Mouse (Mus musculus): ENCODE results near the gene Poc1b. TPM values are rescaled to one million over a fixed set of nuclear protein-coding genes. Genes with fewer than 3 reads are reported as not detected.

Gene Poc1b
- polyA plus RNA-seq (2014; fragmentation: Nextera tagmentation; extraction: Ambion mirVana), result 10.0 and 14.9 TPM in 2 replicates

- Histone ChIP-seq H3K36me3 (ENCODE audit: control insufficient read depth, insufficient read depth, low read length) (peaks cover 16% of the 10 kb centered on the region), H3K27ac (replicated peaks; ENCODE audit: low read depth, low read length) (peak within 1 kb of the TSS; percentile 91), H3K9ac (replicated peaks; ENCODE audit: low read length) (peak within 1 kb of the TSS; percentile 90), H3K4me1 (ENCODE audit: control insufficient read depth, insufficient read depth, low read length) (peaks cover 10% of the 10 kb centered on the region), H3K4me3 (replicated peaks; ENCODE audit: low read depth, low read length) (peak within 1 kb of the TSS; percentile 92), H3K4me2 (ENCODE audit: low read length) (peak within 1 kb of the TSS; percentile 93), H3K27me3 (ENCODE audit: control insufficient read depth, insufficient read depth, low read length) (no peaks in the 10 kb centered on the region), H3K9me3 (ENCODE audit: control insufficient read depth, low read length) (no peaks in the 10 kb centered on the region)
- DNase-seq, result peak; percentile 96
- ATAC-seq (ENCODE audit: low FRiP score, low TSS enrichment), result peak; percentile 96
- under 1% methylated on average over 106 of the region's 106 CpGs for WGBS
Measured at GRCm38 (mm10) chr10:99106703-99107631, at the start of gene Poc1b. Poc1b (plus strand) TSS chr10:99107036.

DNA sequence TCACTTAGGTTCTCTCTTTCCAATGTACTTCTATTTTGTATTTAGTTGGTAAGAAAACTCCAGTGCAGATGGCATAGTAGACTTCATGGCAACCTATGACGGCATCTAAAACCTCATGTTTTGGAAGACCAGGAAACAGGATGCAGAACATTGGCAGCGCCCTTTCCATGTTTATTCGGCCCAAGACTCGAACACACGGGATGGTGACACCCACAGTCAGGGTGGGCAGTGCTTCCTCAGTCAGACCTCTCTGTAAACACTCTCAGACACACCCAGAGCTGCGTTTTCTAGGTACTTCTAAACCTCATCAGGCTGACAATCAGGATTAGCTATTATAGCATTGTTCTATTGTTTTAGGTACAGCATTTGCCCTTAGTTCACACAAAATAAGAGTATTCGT is 46.2 kb upstream of the Poc1b start:
- Histone ChIP-seq H3K9ac (replicated peaks; ENCODE audit: low read length) (no peak overlapping the region), H3K4me3 (replicated peaks; ENCODE audit: low read depth, low read length) (no peak overlapping the region), H3K4me2 (ENCODE audit: low read length) (no peak overlapping the region), H3K36me3 (ENCODE audit: control insufficient read depth, insufficient read depth, low read length) (no peaks in the 10 kb centered on the region), H3K27me3 (ENCODE audit: control insufficient read depth, insufficient read depth, low read length) (no peaks in the 10 kb centered on the region), H3K9me3 (ENCODE audit: control insufficient read depth, low read length) (no peaks in the 10 kb centered on the region), H3K27ac (replicated peaks; ENCODE audit: low read depth, low read length) (no peak overlapping the region), H3K4me1 (ENCODE audit: control insufficient read depth, insufficient read depth, low read length) (no peaks in the 10 kb centered on the region)
- WGBS, result 94% methylated on average over 7 of the region's 7 CpGs
- DNase-seq (no peak), ATAC-seq (ENCODE audit: low FRiP score, low TSS enrichment) (no peak)

DNA sequence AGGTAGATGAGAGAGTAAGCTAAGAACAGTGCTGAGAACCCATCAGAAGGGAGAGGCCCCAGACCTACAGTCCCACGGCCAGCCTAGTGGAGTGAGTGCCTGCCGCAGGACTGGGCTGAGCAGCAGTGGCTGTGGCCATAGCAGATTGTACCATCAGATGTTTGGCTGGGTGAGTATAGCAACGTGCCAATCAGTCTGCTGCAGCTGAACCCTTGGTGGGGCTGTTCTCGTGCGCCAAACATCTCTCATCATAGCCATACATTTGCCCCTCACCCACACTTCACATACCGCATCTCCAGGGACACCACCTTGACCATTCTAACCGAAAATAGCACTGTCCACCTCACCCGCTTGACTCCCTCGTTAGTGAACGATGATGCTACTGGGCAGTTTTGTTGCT is 45.4 kb upstream of the Poc1b start:
- Histone ChIP-seq H3K4me1 (ENCODE audit: control insufficient read depth, insufficient read depth, low read length) (no peaks in the 10 kb centered on the region), H3K4me3 (replicated peaks; ENCODE audit: low read depth, low read length) (no peak overlapping the region), H3K27ac (replicated peaks; ENCODE audit: low read depth, low read length) (no peak overlapping the region), H3K9ac (replicated peaks; ENCODE audit: low read length) (no peak overlapping the region), H3K9me3 (ENCODE audit: control insufficient read depth, low read length) (no peaks in the 10 kb centered on the region), H3K4me2 (ENCODE audit: low read length) (no peak overlapping the region), H3K36me3 (ENCODE audit: control insufficient read depth, insufficient read depth, low read length) (no peaks in the 10 kb centered on the region), H3K27me3 (ENCODE audit: control insufficient read depth, insufficient read depth, low read length) (no peaks in the 10 kb centered on the region)
- ATAC-seq (ENCODE audit: low FRiP score, low TSS enrichment) (no peak), DNase-seq (no peak)
- 93% methylated on average over 10 of the region's 10 CpGs for WGBS

- no peaks in the 10 kb centered on the region for H3K36me3 ChIP-seq (ENCODE audit: control insufficient read depth, insufficient read depth, low read length)
- H3K4me1 ChIP-seq (ENCODE audit: control insufficient read depth, insufficient read depth, low read length), result no peaks in the 10 kb centered on the region
- no peak for ATAC-seq (ENCODE audit: low FRiP score, low TSS enrichment)
- H3K4me2 ChIP-seq (ENCODE audit: low read length), result no peak overlapping the region
- 86% methylated on average over 5 of the region's 5 CpGs for WGBS
- no peak for DNase-seq
- no peaks in the 10 kb centered on the region for H3K27me3 ChIP-seq (ENCODE audit: control insufficient read depth, insufficient read depth, low read length)
- no peak overlapping the region for H3K9ac ChIP-seq (replicated peaks; ENCODE audit: low read length)
- H3K4me3 ChIP-seq (replicated peaks; ENCODE audit: low read depth, low read length), result no peak overlapping the region
- no peak overlapping the region for H3K27ac ChIP-seq (replicated peaks; ENCODE audit: low read depth, low read length)
- H3K9me3 ChIP-seq (ENCODE audit: control insufficient read depth, low read length), result no peaks in the 10 kb centered on the region
Measured at GRCm38 (mm10) chr10:99062546-99062945, 44.3 kb upstream of the Poc1b start.

GRCm38 (mm10) chr10:99076113-99076895 is 30.5 kb upstream of the Poc1b start:
- no peak overlapping the region for H3K27ac ChIP-seq (replicated peaks; ENCODE audit: low read depth, low read length)
- H3K9ac ChIP-seq (replicated peaks; ENCODE audit: low read length), result no peak overlapping the region
- no peaks in the 10 kb centered on the region for H3K27me3 ChIP-seq (ENCODE audit: control insufficient read depth, insufficient read depth, low read length)
- H3K9me3 ChIP-seq (ENCODE audit: control insufficient read depth, low read length), result no peaks in the 10 kb centered on the region
- no peak overlapping the region for H3K4me3 ChIP-seq (replicated peaks; ENCODE audit: low read depth, low read length)
- no peak for DNase-seq
- no peak for ATAC-seq (ENCODE audit: low FRiP score, low TSS enrichment)
- no peaks in the 10 kb centered on the region for H3K4me1 ChIP-seq (ENCODE audit: control insufficient read depth, insufficient read depth, low read length)
- 76% methylated on average over 18 of the region's 18 CpGs for WGBS
- H3K4me2 ChIP-seq (ENCODE audit: low read length), result no peak overlapping the region
- no peaks in the 10 kb centered on the region for H3K36me3 ChIP-seq (ENCODE audit: control insufficient read depth, insufficient read depth, low read length)

DNA sequence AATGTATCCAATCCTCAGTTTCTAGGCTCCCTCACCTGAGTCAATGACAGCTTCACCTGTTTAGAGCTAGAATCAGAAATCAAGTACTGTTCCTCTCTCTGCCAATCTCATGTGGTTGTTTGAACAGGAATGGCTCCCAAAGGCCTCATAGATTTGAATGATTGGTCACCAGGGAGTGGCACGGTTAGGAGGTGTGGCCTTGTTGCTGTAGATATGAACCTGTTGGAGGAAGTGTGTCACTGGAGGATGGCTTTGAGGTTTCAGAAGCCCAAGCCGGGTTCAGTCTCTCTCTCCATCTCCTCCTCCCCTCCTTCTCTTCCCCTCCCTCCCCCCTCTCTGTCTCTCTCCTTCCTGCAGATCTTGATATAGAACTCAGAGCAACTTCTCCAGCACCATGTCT is 28.2 kb upstream of the Poc1b start:
- H3K4me2 ChIP-seq (ENCODE audit: low read length), result no peak overlapping the region
- no peak overlapping the region for H3K4me3 ChIP-seq (replicated peaks; ENCODE audit: low read depth, low read length)
- no peaks in the 10 kb centered on the region for H3K36me3 ChIP-seq (ENCODE audit: control insufficient read depth, insufficient read depth, low read length)
- H3K27ac ChIP-seq (replicated peaks; ENCODE audit: low read depth, low read length), result no peak overlapping the region
- H3K4me1 ChIP-seq (ENCODE audit: control insufficient read depth, insufficient read depth, low read length), result no peaks in the 10 kb centered on the region
- H3K9ac ChIP-seq (replicated peaks; ENCODE audit: low read length), result no peak overlapping the region
- ATAC-seq (ENCODE audit: low FRiP score, low TSS enrichment) (no peak), DNase-seq (no peak)
- H3K27me3 ChIP-seq (ENCODE audit: control insufficient read depth, insufficient read depth, low read length), result no peaks in the 10 kb centered on the region
- H3K9me3 ChIP-seq (ENCODE audit: control insufficient read depth, low read length), result no peaks in the 10 kb centered on the region
- 76% methylated on average over 2 of the region's 2 CpGs for WGBS

DNA sequence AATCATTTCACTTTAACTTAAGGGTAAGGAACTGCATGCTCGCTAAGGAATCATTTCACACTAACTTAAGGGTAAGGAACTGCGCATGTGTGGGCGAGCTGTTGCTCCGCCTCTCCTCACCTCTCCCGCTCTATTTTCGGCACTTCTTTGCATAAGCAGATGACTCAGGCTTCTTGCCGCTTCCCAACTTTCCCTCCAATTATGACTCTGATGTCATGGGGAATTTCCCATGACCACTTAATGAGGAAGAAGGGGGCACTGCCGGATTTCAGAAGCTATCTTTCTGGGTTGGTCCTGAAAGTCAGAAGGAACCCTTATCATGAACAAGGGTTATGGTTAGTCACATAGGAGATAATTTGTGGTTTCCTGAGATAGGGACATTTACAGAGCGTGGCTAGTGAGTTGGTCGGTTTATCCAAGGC is 25.3 kb upstream of the Poc1b start:
- DNase-seq (no peak), ATAC-seq (ENCODE audit: low FRiP score, low TSS enrichment) (no peak)
- H3K9ac ChIP-seq (replicated peaks; ENCODE audit: low read length), result no peak overlapping the region
- 90% methylated on average over 10 of the region's 10 CpGs for WGBS
- no peak overlapping the region for H3K27ac ChIP-seq (replicated peaks; ENCODE audit: low read depth, low read length)
- H3K4me1 ChIP-seq (ENCODE audit: control insufficient read depth, insufficient read depth, low read length), result no peaks in the 10 kb centered on the region
- H3K36me3 ChIP-seq (ENCODE audit: control insufficient read depth, insufficient read depth, low read length), result no peaks in the 10 kb centered on the region
- no peaks in the 10 kb centered on the region for H3K27me3 ChIP-seq (ENCODE audit: control insufficient read depth, insufficient read depth, low read length)
- H3K4me3 ChIP-seq (replicated peaks; ENCODE audit: low read depth, low read length), result no peak overlapping the region
- H3K9me3 ChIP-seq (ENCODE audit: control insufficient read depth, low read length), result no peaks in the 10 kb centered on the region
- no peak overlapping the region for H3K4me2 ChIP-seq (ENCODE audit: low read length)

GRCm38 (mm10) chr10:99083431-99084003 is 23.3 kb upstream of the Poc1b start:
- H3K9ac ChIP-seq (replicated peaks; ENCODE audit: low read length), result no peak overlapping the region
- H3K36me3 ChIP-seq (ENCODE audit: control insufficient read depth, insufficient read depth, low read length), result no peaks in the 10 kb centered on the region
- no peaks in the 10 kb centered on the region for H3K4me1 ChIP-seq (ENCODE audit: control insufficient read depth, insufficient read depth, low read length)
- H3K4me3 ChIP-seq (replicated peaks; ENCODE audit: low read depth, low read length), result no peak overlapping the region
- no peaks in the 10 kb centered on the region for H3K27me3 ChIP-seq (ENCODE audit: control insufficient read depth, insufficient read depth, low read length)
- no peak overlapping the region for H3K4me2 ChIP-seq (ENCODE audit: low read length)
- 83% methylated on average over 14 of the region's 14 CpGs for WGBS
- ATAC-seq (ENCODE audit: low FRiP score, low TSS enrichment) (no peak), DNase-seq (peak; percentile 18)
- no peaks in the 10 kb centered on the region for H3K9me3 ChIP-seq (ENCODE audit: control insufficient read depth, low read length)
- no peak overlapping the region for H3K27ac ChIP-seq (replicated peaks; ENCODE audit: low read depth, low read length)

Measured in midbrain, embryonic 14.5 days (tissue).